In the genomic region with DNA sequence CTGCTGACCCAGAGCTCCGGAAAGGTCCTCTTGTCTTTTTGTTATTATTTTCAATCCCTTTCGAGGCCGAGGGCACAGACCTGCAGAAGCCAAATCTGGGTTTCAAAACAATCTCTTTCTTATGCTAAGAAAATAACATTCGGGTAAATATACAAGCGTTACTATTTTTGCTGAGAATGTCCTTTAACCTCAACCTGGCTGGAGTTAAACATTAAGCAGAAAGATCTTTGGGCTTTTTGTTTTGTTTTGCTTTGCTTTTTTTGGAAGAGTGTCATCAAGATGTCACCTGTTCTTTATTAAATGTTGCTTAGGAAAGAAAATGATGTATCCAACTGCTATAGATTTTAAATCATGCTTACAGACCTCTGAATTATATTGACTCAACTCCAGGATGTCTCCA, we compare ENCODE assay signal across 14 mouse cellular contexts.
"Had no signal": no experiment of that assay in that cellular context is flagged by ENCODE, and none has a peak within 500 bp of the region (broad histone marks: within the 10 kb centered on the region; RNA-seq: fewer than 3 reads in every experiment).

No protein-coding gene starts in this region.

- H3K9ac ChIP-seq: limb, embryonic 12.5 days; limb, embryonic 15.5 days; liver, embryonic 12.5 days; liver, embryonic 15.5 days; midbrain, embryonic 12.5 days had no signal

- H3K4me2 ChIP-seq: limb, embryonic 12.5 days; limb, embryonic 15.5 days; liver, embryonic 12.5 days; liver, embryonic 15.5 days; midbrain, embryonic 12.5 days had no signal

- H3K36me3 ChIP-seq: limb, embryonic 12.5 days; limb, embryonic 15.5 days; liver, embryonic 12.5 days; liver, embryonic 15.5 days; midbrain, embryonic 12.5 days had no signal

- ATAC-seq: inflammation-experienced regulatory T-cells, adult 6 months; intestine, embryonic 16.5 days; liver, embryonic 12.5 days had no signal

- H3K4me1 ChIP-seq: limb, embryonic 15.5 days; liver, embryonic 12.5 days; liver, embryonic 15.5 days; midbrain, embryonic 12.5 days had no signal

- H3K4me3 ChIP-seq: limb, embryonic 12.5 days; limb, embryonic 15.5 days; liver, embryonic 12.5 days; liver, embryonic 15.5 days; midbrain, embryonic 12.5 days had no signal

- DNase-seq: kidney, postnatal 14 days; left cerebral cortex, postnatal 4 days; lung, adult 2 months; lung, postnatal 14 days; lung, postnatal 4 days; thymus, adult 18-20 months; thymus, postnatal 36 days had no signal

- H3K27me3 ChIP-seq: limb, embryonic 12.5 days; limb, embryonic 15.5 days; liver, embryonic 12.5 days; liver, embryonic 15.5 days; midbrain, embryonic 12.5 days had no signal

- H3K27ac ChIP-seq: limb, embryonic 12.5 days; limb, embryonic 15.5 days; liver, embryonic 12.5 days; liver, embryonic 15.5 days; midbrain, embryonic 12.5 days had no signal

- H3K9me3 ChIP-seq: limb, embryonic 12.5 days; limb, embryonic 15.5 days; liver, embryonic 12.5 days; liver, embryonic 15.5 days; midbrain, embryonic 12.5 days had no signal
